Mouse (Mus musculus) kidney, postnatal 36 days (tissue): ENCODE results near the gene Prkci.
A peak's percentile ranks its signal among the peaks of the same experiment; 100 is the strongest.

Experiments used
- DNase-seq, 2 experiments: peaks; one replicate each; pipeline ENCODE4 v3.0.0; 2021 to 2022; ENCODE audit warnings: mixed read lengths in 2 of 2

Gene Prkci

DNA sequence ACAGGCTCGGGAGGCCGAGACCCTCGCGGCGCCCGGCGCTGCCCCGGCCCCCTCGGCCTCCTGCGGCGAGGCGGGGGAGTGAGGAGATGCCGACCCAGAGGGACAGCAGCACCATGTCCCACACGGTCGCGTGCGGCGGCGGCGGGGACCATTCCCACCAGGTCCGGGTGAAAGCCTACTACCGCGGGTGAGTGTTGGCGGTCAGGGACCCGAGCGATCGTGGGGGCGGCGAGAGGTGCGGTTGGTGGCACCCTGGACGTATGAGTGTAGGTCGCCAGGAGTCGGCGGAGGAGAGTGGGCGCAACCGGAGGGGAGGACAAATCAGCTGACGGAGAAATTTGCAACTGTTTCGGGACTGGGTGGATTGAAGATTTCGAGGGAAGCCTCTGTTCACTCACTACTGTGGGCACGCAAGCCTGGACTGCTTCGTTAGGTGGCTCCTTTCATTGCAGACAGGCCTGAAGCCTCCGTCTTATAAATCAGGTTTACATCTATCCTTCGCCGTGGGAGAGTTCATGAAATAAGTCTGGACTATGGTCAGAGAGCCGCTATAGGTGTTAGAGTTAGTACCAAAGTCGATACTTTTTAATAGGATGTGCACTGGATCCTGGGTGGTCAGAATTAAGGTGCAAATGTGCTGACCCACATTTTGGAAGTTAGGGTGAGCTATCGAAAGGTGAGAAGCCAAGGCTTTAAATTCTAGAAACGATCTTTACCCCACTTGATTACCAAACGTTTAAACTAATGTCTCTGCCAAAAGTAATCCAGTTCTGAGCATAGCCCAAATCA lies 546 bp downstream of the Prkci start:
- DNase-seq = peak in 1 of 2 experiments; percentile 31

DNA sequence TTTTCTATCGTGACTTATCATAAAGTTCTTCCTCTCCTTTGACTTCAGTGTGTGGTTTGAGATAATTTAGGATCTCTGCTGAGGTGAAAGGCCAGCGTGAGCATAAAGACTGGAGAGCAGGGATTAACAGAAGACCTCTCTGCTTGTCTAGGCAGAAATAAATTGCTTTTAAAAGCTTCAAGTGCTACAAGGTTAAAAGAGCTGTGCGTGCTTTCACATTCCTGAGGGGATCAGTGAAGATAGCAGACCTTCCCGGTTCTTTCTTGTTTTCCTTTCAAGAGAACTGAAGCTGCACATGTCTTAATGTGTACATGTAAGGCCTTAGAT lies 1.1 kb downstream of the Prkci start:
- no peak for DNase-seq

DNA sequence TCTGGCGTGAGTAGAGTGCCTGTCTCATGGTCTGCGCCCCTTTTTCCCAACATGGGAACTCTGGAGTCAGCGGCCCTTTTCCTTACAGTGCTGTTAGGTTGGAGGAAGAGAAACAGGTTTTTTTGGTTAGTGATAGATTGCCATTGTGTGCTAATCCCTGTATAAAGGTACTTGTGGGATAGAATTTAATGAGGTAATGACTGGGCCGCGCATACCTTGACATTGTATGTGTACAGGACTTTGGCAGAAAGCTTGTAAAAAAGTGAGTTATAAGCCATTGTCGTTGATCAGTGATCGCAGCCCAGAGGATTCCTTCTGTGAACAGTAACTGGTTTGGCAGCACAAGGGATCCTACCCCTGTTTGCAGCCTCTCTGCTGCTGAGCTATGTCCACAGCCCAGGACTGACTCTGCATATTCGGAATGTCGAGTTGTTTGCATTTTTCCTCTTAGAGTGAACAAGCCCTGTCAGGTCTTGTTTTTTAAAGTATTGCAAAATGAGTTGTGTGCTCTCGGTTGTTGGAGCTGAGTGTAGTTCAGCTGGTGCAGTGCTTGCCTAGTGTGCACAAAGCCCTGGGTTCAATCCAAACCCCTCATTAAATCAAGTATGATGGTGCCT lies 4.0 kb downstream of the Prkci start:
- no peak for DNase-seq

GRCm38 (mm10) chr3:31000018-31000407 lies 4.5 kb downstream of the Prkci start:
- no peak for DNase-seq

DNA sequence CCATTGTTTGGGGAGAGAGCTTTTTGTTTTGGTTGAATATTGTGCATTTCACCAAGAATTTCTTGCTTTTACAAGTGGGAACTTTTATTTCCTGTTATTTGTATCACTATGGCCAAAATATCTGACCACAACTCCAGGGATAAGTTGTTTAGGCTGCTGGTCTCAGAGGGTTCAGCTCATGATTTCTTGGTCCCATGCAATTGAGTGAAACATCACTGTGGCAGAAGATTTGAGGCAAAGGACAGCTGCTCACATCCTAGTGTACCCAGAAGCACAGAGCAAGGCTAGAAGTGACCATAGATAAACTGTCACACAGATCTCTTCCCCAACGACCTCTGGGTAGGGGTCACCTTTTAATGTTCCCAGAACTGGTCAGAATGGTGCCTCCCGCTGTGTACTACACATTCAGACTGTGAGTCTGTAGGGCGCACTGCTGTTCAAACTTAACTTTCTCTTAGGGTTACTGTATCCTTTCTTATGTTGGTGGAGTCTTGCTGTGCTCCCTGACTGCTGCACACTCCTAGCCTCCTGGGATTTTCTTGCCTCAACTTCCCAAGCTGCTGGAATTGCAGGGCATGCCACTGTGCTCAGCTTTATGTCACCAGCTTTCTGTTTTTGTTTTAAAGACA lies 5.6 kb downstream of the Prkci start:
- no peak for DNase-seq

- no peak for DNase-seq
Observed at GRCm38 (mm10) chr3:31004320-31005209, 9.0 kb downstream of the Prkci start.

DNA sequence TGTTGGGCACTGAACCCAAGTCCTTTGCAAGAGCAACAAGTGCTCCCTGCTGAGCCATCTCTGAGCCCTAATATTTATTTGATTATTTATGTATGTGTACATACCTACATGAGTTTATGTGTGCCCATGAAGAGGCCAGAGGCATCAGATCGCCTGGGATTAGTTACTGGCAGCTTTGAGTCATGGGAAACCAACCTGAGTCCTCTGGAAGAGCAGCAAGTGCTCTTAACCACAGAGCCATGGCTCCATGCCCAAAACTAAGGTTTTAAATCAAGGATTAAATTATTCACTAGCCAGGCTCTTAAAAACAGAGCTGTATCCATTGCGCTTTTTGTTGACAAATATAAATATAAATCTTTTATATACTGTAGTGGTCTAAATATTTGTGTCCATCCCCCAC lies 18.8 kb downstream of the Prkci start:
- no peak for DNase-seq

GRCm38 (mm10) chr3:31015682-31016443 lies 20.3 kb downstream of the Prkci start:
- no peak for DNase-seq

- no peak for DNase-seq
Observed at GRCm38 (mm10) chr3:31016594-31017196, 21.1 kb downstream of the Prkci start.

DNA sequence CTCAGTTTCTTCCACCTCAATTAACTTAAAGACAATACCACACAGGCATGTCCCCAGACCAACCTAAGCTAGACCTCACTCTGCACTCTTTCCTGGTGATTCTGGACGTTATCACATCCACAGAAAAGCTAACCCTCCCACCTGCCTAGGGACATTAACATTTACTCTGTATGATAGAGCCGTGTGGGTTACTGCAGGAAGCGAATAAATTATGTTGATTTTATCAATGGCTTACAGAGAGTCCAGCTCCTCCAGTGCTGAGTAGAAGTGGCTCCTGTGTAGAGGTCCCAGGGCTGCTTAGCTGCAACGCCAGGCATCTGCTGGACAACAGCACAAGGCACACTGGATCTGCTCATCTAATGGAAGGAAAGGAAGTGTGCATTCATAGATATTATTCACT lies 22.1 kb downstream of the Prkci start:
- no peak for DNase-seq

DNA sequence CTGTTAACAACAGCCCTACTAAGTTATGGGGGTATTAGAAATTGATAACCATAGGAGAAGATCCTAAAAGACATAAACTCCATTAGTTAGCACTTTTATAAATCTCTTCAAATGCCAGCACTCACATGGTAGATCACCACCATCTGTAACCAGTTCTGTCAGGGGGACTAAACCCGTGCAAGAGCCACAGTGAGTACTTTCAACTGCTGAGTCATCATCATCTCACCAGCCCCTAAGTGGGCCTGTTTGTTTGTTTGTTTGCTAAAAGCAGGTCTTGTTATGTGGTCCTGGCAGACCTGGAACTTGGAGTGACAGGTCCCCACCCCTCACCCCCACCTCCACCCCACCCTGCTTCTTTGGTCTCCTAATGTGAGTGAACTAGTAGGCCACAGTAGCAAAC lies 23.7 kb downstream of the Prkci start:
- no peak for DNase-seq

- no peak for DNase-seq
Observed at GRCm38 (mm10) chr3:31019793-31020447, 24.4 kb downstream of the Prkci start.

DNA sequence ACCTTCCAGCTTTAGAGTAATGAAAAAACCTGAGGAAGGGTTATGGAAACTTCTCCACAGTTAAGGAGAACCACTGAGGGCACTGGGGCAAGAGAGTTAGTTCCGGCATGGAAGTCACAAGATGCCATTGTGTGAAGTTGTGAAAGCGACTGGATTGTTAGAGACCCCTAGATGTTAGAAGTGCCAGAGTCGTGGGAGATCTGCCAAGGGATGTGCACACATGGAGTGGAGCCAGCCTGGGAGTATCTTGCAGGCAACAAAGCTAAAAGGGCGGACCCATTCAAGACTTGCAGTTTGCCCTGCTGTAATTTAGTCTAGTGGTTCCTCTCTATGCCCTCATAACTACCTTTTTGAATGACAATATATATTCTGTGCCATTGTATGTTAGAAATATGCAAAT lies 25.1 kb downstream of the Prkci start:
- DNase-seq = no peak

GRCm38 (mm10) chr3:31022895-31023436 lies 27.4 kb downstream of the Prkci start:
- DNase-seq = peak; percentile 20 to 43

DNA sequence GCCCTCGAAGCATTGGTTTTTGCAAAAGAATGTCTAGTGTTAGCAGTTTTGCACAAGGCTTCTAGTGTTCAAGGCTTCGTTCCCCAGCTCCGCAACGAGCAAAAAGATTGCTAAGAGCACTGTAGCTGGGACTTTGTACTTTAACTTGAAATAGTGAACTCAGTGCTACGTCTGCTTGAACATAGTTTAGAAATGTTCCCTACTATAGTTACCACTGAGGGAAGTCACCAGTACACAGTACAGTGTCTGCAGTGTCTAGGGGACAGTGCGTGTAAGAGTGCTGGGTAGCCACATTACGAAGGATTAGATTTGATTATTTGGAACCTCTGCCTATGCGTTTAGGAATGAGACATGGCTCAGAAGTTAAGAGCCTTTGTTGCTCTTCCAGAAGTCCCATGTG lies 32.2 kb downstream of the Prkci start:
- no peak for DNase-seq

DNA sequence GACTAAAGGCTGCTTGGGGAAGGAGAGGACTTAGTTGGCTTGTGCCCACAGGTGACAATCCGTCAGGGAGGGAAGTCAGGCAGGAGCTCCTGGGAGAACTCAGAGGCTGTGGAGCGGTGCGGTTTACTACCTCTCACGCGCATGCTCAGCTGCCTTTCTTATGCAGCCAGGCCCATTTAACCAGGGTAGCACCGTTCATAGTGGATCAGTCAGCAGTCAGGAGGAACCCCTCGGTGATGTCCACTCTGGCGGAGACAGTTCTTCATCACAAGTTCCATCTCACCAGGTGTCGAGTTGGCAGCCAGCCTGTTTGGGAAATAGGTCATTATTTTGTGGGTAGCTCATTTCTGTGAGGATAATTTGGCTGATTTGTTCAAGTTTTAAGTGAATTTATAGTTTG lies 36.1 kb downstream of the Prkci start:
- DNase-seq = no peak

- DNase-seq = no peak
Observed at GRCm38 (mm10) chr3:31033644-31034043, 38.1 kb downstream of the Prkci start.

- DNase-seq = no peak
Observed at GRCm38 (mm10) chr3:31037851-31038250, 42.3 kb downstream of the Prkci start.

DNA sequence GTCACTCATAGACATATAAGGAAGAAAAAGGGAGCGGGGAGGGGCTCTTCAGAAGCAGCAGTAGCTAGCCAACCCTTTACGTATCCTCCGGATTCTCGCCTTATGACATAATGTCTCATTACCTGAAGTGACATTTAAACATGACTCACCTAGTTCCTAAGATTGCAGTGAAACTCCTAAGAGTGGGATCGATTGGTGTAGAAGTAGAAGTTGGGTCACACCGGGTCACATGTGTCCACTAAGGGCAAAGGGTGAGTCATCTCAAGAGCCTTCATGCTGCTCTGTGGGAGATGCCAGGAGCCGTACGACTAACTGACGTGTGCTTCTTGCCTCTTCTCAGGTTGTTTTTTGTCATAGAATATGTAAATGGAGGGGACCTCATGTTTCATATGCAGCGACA lies 43.1 kb downstream of the Prkci start:
- DNase-seq = no peak

DNA sequence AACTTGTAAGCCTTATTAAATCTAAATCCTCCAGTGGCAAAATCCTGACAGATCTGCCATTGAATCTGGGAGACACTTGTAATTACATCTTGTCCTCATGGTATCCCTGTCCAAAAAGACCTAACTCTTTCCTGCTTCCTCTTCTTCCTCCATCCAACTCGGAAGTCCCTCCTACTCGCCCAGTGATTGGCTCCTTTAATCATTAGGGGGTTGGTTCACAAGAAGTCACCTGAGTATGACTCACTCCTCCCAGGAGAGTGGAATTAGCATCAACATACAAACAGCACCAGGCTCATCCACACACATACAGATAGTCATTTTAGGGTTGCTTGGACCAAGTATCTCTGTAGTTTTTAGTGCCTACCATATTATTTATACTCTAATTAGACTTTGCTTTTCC lies 47.4 kb downstream of the Prkci start:
- no peak for DNase-seq

DNA sequence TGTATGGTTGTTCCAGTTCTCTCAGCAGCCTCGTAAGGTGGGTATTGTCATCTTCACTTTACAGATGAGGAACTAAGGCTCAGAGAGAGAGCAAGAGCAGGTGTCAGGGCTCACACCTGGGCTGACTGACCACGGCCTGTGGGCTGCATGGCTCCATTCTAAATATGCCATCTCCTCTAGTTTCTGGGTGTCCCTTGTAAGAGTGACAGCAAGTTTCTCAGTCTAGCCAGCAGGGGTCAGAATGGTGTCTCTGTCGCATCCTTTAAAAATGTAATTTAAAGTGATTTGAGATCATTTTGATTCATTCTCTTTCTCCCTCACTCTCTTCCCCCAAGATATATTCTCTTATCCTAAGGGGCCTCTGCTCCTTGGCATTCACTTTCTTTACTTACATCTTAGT lies 51.7 kb downstream of the Prkci start:
- DNase-seq = peak in 1 of 2 experiments; percentile 19
